Mouse (Mus musculus): Measurements from ENCODE around the gene Lrrc8d.

- TF ChIP-seq FLI1 (IDR thresholded peaks at IDR 0.05; ENCODE audit: low read length) (no peak), GATA1 (IDR thresholded peaks at IDR 0.05; ENCODE audit: borderline replicate concordance, low read length) (no peak)
Observed at GRCm38 (mm10) chr5:105699141-105700069, at the start of gene Lrrc8d.

Measured in megakaryocyte, embryonic 14.5 days (primary cell).